Mouse (Mus musculus): ENCODE results near the gene Pmfbp1.

Gene Pmfbp1

DNA sequence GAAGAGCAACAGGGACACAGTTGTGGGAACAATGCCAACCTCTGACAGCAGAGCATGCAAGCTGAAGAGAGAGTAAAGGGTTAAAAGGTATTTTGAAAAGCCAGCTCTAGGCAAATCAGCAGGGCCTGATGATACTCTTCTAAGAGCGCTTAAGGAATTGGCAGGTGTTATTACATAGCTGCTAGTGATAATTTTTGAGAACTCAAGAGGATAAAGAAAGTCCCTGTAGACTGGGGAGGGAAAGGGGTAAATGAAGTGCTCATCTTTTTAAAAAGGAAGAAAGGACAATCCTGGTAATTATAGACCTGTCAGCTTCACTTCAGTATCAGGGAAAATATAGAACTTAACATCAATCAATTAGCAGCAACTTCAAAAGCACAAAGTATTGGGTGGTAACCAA is 9.7 kb downstream of the Pmfbp1 start:
- DNase-seq, result no peak

- DNase-seq, result no peak
Measured at GRCm38 (mm10) chr8:109505560-109505959, 11.7 kb downstream of the Pmfbp1 start.

DNA sequence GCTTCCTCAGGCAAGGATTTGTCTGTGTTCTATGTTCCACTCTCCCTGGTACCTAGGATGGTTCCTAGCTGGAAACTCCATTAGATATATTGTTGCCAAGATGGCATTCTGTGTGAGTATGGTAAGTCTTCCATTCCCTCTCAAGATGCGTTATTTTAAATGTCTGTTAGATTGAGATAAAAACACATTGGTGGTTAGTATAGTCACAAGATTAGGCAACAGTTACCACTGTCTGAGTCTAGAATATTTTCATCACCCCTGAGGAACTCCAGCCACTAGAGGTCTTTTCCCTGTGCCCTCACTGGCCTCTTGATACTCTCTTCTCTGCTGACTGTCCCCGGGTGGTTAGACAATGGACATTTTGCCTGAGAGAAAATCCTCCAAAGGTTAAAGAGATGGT is 30.2 kb downstream of the Pmfbp1 start:
- DNase-seq, result no peak

- DNase-seq, result peak in 1 of 2 experiments; percentile 54
Measured at GRCm38 (mm10) chr8:109535140-109535990, 41.5 kb downstream of the Pmfbp1 start.

DNA sequence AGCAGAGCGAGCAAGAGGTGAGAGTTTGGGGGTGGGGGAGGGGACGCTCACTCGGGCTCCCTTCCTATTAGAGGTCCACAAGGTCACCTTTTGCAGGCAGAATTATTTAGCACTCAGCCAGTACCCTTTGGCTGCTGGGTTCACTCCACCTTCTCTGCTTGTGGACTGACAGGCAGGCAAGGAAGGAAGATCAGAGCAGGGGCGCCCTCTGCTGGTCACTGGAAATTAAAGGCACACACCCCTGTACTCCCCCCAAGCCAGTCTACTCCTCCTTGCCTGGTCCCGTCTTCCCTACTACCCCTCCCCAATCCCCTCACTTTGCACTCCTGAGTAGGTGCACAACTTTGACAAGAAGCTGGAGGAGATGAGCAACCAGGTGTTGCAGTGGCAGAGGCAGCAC is 42.9 kb downstream of the Pmfbp1 start:
- peak; percentile 67 to 82 for DNase-seq

DNA sequence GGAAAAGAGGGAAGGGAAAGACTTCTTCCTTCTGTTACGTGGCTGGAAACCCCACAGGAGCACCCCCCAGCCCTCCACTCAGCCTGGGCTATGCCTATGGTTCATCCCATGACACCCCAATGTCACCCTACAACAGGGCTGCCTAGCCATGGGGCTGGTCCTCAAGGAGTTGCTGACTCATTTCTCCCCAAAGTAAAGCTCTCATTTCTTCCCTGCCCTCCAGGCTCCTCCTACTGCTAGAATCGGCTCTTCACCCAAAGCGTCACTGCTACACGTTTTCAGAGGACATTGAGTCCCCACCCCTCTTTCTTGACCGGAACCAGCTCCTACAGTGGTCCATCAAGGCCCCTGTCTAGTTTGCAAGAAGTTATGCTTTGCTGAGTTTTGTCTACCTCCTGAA is 48.3 kb downstream of the Pmfbp1 start:
- no peak for DNase-seq

GRCm38 (mm10) chr8:109542748-109543519 is 49.1 kb downstream of the Pmfbp1 start:
- DNase-seq, result no peak

GRCm38 (mm10) chr8:109544049-109544448 is 50.2 kb downstream of the Pmfbp1 start:
- no peak for DNase-seq

DNA sequence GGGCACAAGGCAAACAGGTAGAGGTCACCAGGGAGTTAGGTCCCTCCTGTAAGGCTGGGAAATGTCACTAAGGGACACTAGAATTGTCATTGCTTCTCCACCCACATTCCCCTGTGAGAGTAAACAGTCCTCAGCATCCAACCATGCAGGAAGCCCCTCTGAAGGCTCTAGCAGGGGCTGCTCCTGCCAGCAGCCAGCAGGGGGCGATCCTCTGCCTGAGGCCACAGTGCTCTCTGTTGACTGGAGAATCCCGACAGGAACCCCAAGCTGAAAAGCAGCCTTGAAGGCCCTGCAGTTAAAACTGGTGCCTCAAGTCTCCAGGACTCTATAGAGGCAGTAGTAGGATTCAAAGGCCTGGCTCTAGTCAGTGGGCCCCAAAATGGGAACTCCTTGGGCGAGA is 57.8 kb downstream of the Pmfbp1 start:
- DNase-seq, result peak in 1 of 2 experiments; percentile 34

DNA sequence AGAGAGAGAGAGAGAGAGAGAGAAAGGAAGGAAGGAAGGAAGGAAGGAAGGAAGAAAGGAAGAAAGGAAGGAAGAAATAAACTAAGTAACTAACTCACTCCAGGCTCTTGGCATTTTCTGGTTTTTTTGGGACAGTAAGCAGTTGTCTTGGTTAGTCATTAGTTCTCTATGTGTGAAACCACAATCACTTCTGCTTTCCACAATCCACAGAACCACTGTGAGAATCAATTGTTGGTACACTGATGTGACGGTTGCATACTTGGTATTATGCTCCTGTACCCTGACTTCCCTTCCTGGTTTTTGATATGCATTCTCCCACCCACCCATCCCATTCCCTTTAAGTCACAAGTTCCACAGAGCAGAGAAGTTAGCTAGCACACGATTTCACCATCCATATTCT is 70.1 kb downstream of the Pmfbp1 start:
- no peak for DNase-seq

GRCm38 (mm10) chr8:109564766-109565165 is 70.9 kb downstream of the Pmfbp1 start:
- no peak for DNase-seq

- DNase-seq, result peak; percentile 98 to 99
Measured at GRCm38 (mm10) chr8:109565498-109566333, 71.9 kb downstream of the Pmfbp1 start, which contains the start of the genes Dhx38 and Txnl4b. Dhx38 (minus strand) TSS chr8:109565861. Txnl4b (plus strand) TSS chr8:109565892.

GRCm38 (mm10) chr8:109571139-109571538 is 77.3 kb downstream of the Pmfbp1 start:
- no peak for DNase-seq

- DNase-seq, result no peak
Measured at GRCm38 (mm10) chr8:109576311-109576710, 82.5 kb downstream of the Pmfbp1 start.

DNA sequence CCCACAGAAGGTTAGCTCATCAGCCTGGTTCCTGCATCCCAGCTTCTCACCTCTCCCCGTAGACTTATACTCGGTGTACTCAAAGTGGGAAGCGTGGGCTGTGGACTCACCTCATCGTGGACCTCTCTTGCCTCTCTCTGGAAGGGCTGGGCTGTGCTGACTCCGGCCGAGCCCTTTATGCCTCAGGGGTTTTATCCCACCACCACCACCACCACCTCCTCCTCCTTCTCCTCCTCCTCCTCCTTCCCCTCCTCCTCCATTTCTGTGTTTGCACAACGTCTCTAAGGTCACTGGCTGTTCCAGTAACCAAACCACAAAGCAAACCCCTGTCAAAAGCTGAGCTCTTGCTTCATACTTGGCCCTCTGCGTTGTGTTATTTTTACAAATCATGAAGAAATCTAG is 85.1 kb downstream of the Pmfbp1 start, which contains the start of gene Hp:
Gene Hp (minus strand): TSS at position 273 of the 402 bp plus-strand sequence.
- DNase-seq, result no peak

DNA sequence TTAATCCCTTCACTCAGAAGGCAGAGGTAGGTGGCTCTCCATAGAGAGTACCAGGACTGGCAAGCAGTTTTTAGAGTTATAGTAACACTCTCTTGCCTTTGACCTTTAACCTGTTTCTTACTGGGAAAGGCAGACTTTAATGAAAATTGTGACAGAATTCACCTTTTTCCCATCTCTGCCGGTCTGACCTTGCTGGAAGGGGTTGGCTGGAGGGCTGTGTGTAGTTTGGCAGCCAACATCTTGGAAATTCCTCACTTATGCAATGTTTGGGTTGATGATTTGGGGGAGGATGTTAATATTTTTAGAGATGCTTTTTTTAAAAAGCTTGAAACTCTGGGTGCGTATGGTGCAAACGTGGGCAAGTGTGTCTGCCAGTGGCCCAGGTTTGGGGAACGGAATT is 90.5 kb downstream of the Pmfbp1 start:
- DNase-seq, result no peak

- no peak for DNase-seq
Measured at GRCm38 (mm10) chr8:109584830-109585229, 91.0 kb downstream of the Pmfbp1 start.

DNA sequence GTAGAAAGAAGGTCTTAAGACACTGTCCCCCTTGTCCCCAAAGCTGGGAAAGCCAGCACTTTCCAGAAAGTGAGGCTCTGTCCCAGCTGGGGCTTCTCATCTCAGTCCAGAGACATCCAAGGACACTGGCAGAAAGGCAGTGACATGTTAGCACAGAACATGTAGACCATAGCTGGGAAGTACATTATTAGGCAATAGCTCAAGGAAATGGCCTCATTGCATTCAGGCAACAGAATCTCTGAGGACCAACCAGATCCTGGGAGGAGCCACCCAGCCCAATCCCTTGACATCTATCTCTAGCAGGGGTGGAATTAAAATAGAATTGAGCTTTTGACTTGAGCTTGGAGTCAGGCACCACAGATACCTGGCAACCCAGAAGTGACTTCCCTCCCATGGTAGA is 91.8 kb downstream of the Pmfbp1 start:
- no peak for DNase-seq

DNA sequence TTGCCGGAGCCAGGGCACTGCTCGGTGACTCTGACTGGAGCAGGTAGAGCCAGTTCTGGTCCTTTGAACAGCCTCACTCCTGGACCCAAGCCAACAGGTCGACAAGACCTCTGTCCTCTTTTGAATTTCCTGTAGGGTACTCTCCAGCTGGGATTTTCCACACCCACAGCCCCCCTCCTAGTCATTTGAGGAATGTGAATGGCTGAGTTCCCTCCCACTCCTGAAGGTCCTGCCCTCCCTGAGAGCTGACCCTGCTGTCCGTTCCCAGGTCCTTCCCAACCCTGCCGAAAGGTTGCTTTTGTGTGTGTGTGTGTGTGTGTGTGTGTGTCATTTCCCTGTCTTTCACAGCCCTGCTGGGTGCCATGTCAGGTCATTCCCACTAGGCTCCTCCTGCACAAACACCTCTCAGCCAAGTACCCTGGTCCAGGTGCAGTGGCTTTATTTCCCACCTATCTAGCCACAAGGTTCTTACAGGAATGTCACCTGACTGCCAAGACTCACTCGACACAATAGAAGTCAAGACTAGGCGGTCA is 93.2 kb downstream of the Pmfbp1 start:
- DNase-seq, result no peak

DNA sequence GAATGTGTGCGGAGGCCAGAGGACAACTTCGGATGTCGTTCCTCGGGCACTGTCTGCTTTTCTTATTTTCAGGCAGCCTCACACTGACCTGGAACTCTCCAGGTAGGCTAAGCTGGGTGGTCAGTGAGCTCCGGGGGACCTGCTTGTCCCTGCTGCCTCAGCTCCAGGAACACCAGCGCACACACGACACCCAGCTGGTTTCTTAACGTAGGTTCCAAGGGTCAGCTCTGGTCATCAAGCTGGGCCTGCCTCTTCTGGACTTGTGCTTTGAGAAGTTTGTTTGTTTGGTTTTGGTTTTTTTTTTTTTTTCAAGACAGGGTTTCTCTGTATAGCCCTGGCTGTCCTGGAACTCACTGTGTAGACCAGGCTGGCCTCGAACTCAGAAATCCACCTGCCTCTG is 97.1 kb downstream of the Pmfbp1 start:
- no peak for DNase-seq

DNA sequence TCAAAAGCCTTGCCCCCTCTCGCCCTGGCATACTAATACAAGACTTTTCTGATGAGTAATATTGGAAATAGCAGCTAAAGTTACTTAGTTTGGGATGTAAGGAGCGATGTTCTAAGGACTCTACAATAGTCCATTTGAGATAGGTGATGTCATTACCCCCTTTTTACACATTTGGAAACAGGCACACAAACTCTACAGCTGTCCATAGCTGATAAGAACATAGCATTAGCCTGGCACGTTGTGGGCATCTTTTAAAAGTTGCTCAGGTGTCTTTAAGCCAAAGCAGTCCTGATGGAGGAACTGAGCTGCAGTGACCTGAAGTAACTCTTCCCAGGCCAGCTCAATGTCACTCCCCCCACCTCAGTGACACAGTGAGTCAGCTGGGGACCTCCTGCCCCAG is 97.5 kb downstream of the Pmfbp1 start:
- no peak for DNase-seq

GRCm38 (mm10) chr8:109592164-109592563 is 98.3 kb downstream of the Pmfbp1 start:
- DNase-seq, result no peak
